Mouse (Mus musculus): ENCODE measurements around the gene Adgrl2.
A peak's percentile ranks its signal among the peaks of the same experiment; 100 is the strongest.

Adgrl2 gene

DNA sequence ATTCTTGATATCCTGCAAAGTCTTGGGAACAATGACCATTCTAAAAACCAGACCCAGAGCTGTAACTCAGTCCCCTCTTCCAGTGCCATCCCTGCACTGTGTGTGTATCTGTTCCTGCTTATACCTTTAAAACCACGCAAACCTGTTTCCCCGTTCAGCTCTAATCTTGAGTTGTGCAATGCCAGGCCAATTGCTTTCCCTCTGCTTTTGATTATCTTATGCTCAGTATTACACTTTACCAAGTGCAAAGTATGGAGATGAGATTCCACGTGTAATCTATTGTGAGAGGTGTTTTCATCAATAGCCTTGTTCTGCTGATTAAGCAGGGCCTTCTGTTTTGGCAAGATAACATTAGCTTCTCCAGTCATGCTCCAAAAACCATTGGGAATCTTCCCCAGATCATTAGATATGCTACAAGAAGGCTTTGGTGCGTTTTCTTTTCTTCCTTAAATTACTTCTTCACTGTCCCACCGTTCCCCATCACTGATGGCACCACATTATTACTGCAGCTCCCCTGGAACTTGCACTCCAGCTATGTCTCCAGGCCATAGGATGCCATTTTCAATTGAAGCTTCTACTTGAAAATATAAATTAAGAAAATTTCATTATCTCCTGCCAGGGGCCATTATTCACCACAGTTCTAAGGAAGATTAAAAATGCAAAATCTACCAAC is 118.4 kb downstream of the Adgrl2 start:
- DNase-seq, result no peak

DNA sequence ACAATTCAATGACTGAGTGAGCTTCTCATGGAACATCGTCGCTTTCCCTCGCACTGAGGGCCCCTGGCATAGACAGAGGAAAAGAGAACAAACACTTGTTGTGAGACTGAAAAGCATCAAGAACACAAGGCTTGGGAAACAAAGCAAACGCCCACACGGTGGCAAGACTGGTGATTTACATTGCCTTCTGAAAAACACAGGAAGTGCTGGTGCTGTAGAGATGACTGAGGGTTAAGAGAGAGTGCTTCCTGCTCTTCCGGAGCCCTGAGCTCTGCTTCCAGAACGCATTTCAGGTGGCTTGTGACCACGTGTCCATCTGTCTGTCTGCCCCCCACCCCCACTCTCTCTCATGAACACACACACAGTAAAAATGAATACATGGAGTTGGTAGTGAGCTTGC is 122.7 kb downstream of the Adgrl2 start:
- DNase-seq, result peak; percentile 43

DNA sequence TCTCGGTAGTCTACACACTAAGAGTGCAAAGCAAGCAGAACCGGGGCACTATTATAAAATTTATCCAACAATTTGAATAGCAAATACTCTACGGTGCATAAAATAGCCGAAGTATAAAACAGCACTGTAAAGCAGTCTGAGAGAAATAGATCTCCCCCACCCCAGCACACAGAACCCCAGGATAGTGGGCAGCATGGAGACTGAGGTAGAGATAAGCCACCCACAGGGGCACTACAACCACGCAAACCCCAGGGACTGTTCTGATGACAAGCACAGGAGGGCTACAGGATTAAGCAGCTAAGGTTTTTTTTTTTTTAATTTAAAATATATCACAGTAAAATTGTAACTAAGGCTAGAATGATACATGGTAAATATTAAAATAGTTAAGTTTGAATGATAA is 123.7 kb downstream of the Adgrl2 start:
- DNase-seq, result no peak

DNA sequence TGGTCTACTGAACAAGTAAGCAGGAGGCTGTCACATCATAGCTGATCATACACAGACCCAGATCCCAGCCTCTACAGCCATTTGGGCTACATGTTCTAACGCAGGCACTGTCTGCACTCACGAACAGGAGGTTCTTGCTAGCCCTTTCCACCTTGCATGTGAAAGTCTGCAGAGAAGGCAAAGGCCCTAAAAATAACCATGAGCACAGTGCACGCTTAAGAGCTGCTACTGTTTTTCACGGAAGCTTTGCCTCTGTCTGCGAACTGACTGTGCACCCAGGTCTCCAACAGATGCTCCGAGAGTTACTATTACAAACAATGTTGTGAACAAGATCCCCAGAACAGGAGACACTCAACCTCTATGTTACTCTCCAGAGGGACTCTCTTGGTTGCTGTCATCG is 124.3 kb downstream of the Adgrl2 start:
- DNase-seq, result no peak

DNA sequence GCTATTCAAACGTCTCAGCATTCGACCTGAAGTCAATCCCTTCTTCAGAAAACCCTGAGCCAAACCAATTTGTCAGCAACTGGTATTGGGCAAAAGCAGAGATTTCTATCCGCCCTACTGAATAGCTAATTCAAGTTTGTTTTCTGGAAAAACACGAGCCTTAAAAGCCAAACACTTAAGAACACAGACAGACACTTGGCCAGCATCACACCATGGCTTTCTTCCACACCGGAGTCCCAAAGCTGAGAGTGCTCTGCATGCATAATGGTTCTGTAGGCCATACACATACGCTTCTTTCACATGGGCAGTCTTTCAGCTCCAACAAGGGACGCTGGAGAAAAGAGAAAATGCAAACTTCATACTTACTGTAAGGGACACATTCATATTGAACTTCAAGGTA is 125.1 kb downstream of the Adgrl2 start:
- DNase-seq, result no peak

DNA sequence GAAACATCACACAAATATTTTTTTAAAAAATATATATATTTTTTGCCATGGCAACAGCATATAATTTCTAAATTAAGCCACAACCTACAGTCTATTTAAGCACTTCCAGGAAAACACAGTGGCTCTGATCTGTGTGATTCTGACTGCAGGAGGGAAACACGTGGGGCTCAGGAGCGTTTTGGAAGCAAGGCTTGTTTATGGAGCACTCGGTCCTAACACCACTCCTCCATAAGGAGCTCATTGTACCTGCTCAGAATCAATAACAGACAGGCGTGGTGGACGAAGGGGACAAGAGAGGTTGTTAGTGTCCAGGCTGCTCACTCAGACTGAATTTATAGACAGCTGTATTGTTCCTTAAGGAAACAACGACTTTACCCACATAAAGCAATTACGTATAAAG is 128.5 kb downstream of the Adgrl2 start:
- no peak for DNase-seq

GRCm38 (mm10) chr3:148854306-148854910 is 135.9 kb downstream of the Adgrl2 start:
- DNase-seq, result no peak

- no peak for DNase-seq
Observed at GRCm38 (mm10) chr3:148853372-148853771, 137.0 kb downstream of the Adgrl2 start.

DNA sequence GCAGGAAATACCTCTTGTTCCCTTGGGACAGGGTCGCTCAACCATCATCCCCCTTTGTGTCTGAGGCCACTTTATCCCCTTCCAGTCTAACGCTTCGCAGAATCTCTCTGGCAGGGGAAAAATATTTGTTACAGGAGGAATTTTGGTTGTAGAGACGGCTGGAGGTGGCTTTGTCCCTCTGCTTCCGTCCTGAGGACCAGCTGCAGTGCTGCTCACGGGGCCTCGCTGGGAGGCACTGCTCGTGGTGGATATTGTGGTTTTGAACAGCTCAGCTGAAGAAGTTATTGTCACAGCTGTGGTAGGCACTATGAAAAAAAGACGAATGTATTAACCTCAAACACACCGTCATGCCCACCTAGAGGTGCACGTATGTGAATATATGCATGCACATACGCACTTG is 137.8 kb downstream of the Adgrl2 start:
- DNase-seq, result no peak

DNA sequence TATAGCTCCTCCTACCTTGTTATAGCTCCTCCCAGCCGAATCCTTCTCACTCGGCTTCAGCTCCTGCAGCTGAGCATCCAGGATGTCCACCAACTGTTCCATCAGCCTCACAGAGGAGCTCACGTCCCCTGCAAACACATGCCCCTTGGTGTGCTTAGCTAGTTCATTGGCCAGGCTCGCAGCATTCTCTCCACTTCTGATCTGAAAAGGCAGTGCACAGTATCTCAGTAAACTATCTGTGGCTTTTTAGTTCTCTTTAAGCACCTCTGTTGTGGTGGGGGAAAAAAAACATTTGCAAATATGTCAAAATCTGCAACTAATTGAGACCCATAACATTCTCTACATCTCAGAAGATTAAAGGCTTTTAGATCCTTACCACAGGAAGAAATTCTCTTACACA is 139.5 kb downstream of the Adgrl2 start:
- DNase-seq, result no peak

GRCm38 (mm10) chr3:148848366-148848765 is 142.0 kb downstream of the Adgrl2 start:
- DNase-seq, result no peak

GRCm38 (mm10) chr3:148844182-148844581 is 146.2 kb downstream of the Adgrl2 start:
- no peak for DNase-seq

DNA sequence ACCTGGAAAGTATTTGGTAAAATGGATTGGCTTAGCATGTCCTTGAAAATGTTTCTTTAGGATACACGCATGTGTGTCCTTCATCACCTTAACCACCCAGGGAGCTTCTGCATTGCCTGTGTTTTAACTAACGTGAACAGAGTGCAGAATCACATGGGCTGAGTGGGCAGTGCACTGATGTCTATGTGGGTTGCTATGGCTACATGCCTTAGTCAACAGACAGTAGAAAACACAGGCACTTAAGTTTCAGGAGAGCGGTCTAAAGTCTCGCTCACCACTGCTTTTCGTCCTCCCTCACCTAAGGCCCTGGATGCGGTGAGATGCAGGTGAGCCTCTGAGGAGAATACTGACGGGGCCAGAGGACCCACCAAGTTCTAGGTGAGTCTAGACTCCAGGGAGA is 147.8 kb downstream of the Adgrl2 start:
- DNase-seq, result no peak

- DNase-seq, result no peak
Observed at GRCm38 (mm10) chr3:148838835-148839296, 151.5 kb downstream of the Adgrl2 start.

- DNase-seq, result no peak
Observed at GRCm38 (mm10) chr3:148838095-148838834, 152.1 kb downstream of the Adgrl2 start.

GRCm38 (mm10) chr3:148835136-148835535 is 155.2 kb downstream of the Adgrl2 start:
- no peak for DNase-seq

DNA sequence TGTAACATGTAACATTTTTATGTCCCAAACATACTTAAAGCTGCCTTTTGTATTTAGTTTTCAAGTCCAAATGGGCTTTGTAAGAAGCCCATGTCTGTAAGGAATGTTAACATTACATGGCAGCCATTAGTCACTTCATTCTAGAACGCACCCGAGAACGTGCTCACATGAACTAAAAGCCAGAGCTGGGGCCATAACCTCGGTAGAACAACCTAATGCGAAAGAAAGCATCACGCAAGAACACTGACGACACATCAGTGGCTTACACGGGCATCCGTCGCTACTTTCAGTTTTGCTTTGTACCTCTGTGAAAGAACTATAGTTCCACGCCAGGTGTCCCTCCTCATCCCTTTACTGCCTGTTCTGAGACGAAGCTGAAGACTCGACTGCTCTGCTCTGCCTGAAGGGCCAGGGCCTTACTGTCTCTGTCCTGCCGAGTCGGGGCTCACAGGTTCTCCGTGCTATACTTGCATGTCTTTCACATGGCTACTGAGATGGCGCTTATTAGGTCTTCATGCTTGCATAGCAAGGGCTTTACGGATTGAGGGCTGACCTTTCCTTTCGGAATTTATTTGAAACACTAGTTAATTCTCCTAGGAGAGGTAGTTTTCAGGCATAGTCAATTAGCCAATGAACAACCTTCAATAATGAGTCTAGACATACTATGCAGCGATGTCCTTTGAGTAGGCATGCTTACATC is 157.1 kb downstream of the Adgrl2 start:
- DNase-seq, result no peak

DNA sequence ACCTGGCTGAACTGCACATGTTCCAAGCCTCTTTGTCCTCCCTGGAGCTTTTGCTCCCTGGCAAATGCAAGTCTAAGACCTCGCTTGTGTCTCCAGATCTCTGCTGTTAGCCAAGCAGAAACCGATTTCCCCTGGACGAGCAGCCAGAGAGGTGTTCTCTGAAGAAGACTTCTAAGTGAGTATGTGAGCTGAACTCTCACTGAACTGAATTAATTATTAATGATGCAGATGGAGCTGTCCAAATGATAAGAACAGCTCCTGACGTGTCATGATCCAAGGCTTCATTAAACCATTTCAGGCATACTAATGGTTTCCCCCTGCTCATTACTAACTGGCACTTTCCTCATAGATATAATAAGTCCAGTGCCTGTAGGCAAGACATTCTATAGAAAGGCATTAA is 158.4 kb downstream of the Adgrl2 start:
- no peak for DNase-seq

- no peak for DNase-seq
Observed at GRCm38 (mm10) chr3:148828519-148828918, 161.8 kb downstream of the Adgrl2 start.

DNA sequence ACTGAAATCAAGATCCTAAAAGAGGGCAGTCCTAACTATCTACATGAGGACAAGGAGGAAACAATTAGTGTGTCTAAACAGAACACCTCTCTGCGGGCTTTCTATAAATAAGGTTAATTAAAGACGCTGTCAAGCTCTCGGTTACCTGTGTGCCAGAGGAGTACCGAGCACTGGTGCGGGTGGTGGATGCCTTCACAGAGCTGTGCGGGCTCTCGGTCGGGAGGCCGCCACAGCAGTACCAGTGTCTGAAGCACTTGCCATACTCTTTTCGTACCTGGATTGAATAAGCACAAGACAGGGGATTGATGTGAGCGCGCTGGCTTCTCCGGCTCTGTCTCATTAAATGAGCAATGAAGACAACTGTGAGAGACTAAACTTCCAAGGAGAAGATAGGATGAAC is 166.8 kb downstream of the Adgrl2 start:
- no peak for DNase-seq

- DNase-seq, result no peak
Observed at GRCm38 (mm10) chr3:148821632-148822031, 168.7 kb downstream of the Adgrl2 start.

- DNase-seq, result no peak
Observed at GRCm38 (mm10) chr3:148819323-148820046, 170.9 kb downstream of the Adgrl2 start.

Measured in kidney, postnatal 10 days (tissue).